Mouse (Mus musculus): ENCODE data around the gene Dpep1.

DNA sequence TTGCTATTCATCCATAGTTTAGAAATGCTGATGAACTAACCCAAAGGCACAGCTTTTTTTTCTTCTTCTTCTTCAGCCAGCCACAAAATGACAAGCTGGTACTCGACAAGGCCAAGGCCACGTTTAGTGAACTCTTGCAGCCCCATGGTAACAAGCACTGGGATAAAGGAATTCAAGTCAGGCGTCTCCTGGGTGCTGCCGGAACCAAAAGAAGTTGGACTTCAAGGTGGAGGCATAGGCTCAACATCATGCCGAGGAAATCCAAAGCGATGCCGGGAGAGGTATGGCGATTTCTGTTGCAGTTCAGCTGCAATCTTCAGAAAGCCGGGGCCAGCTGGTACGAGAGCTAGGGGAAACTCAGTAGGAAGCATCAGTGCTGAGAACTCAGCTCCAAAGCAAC, 53.4 kb downstream of the Dpep1 start:
- TF ChIP-seq POLR2A (IDR thresholded peaks at IDR 0.05; ENCODE audit: borderline replicate concordance, low read depth, low read length) (no peak), CTCF (IDR thresholded peaks at IDR 0.05; ENCODE audit: low read depth, low read length) (no peak)
